Mouse (Mus musculus) limb, embryonic 11.5 days (tissue): ENCODE results near the gene Asb7. TPM values are rescaled to one million over a fixed set of nuclear protein-coding genes. Genes with fewer than 3 reads are reported as not detected.
A peak's percentile ranks its signal among the peaks of the same experiment; 100 is the strongest.

Source experiments
- ATAC-seq: fragments of 200-750 bp; cut with Nextera tagmentation; 2 replicates; pipeline ENCODE4 v1.8.0; 2017; ENCODE audit warnings: low read depth; ENCODE audit not compliant: insufficient number of reproducible peaks, low FRiP score, low TSS enrichment
- DNase-seq: peaks from one replicate; pipeline ENCODE4 v3.0.0-alpha.2; 2015; ENCODE audit warnings: low spot score
- H3K27ac ChIP-seq: fragments of 300-500 bp; sonication (generic); replicated peaks from 2 replicates; pipeline ENCODE4 v1.5.1; 2014; ENCODE audit warnings: low read depth, mild to moderate bottlenecking, low read length
- H3K27me3 ChIP-seq: fragments of 300-500 bp; sonication (generic); 2 replicates; pipeline ENCODE4 v1.6.1; 2014; ENCODE audit warnings: mild to moderate bottlenecking, low read length, mixed read lengths; ENCODE audit not compliant: control insufficient read depth, insufficient read depth
- H3K36me3 ChIP-seq: fragments of 300-500 bp; sonication (generic); 2 replicates; pipeline ENCODE4 v1.6.1; 2014; ENCODE audit warnings: mild to moderate bottlenecking, low read length, moderate library complexity, mixed read lengths; ENCODE audit not compliant: control insufficient read depth, insufficient read depth
- H3K4me1 ChIP-seq: fragments of 300-500 bp; sonication (generic); 2 replicates; pipeline ENCODE4 v1.6.1; 2014; ENCODE audit warnings: low read length, mixed read lengths; ENCODE audit not compliant: control insufficient read depth, insufficient read depth
- H3K4me2 ChIP-seq: fragments of 300-500 bp; sonication (generic); 2 replicates; pipeline ENCODE4 v1.6.1; 2014; ENCODE audit warnings: low read depth, mild to moderate bottlenecking, moderate library complexity; ENCODE audit not compliant: severe bottlenecking
- H3K4me3 ChIP-seq: fragments of 300-500 bp; sonication (generic); 2 replicates; pipeline ENCODE4 v1.5.1; 2014; ENCODE audit warnings: low read depth, low read length
- H3K9ac ChIP-seq: fragments of 300-500 bp; sonication (generic); 2 replicates; pipeline ENCODE4 v1.6.1; 2014; ENCODE audit warnings: mild to moderate bottlenecking, low read length
- H3K9me3 ChIP-seq: fragments of 300-500 bp; sonication (generic); 2 replicates; pipeline ENCODE4 v1.6.1; 2016; ENCODE audit warnings: low read length; ENCODE audit not compliant: control insufficient read depth
- WGBS: fragments of 180-500 bp; shearing (Covaris S2); extraction: QIAGEN DNeasy Blood & Tissue Kit; methylation state at CpG from one replicate; pipeline ENCODE4 v1.1.7; 2014; 5-methylcytosine and 5-hydroxymethylcytosine counted together
- polyA plus RNA-seq: library from polyadenylated mRNA; unstranded; fragments of >200 nt; fragmentation: Nextera tagmentation; extraction: Ambion mirVana; gene quantifications from 2 replicates; pipeline ENCODE4 v1.2.1, GENCODE M21; 2014

Asb7 gene
- polyA plus RNA-seq, 1 experiment from 2014 or later = 17.7 TPM

GRCm38 (mm10) chr7:66724514-66724913 lies 35.1 kb upstream of the Asb7 start:
- Histone ChIP-seq H3K36me3 (no peaks in the 10 kb centered on the region), H3K4me1 (no peaks in the 10 kb centered on the region), H3K4me2 (no peak overlapping the region), H3K27ac (no peak overlapping the region), H3K9ac (no peak overlapping the region), H3K27me3 (no peaks in the 10 kb centered on the region), H3K9me3 (no peaks in the 10 kb centered on the region), H3K4me3 (no peak overlapping the region)
- no peak for DNase-seq
- 83% methylated on average over 4 of the region's 4 CpGs for WGBS
- no peak for ATAC-seq

- 67% methylated on average over 2 of the region's 2 CpGs for WGBS
- no peak for DNase-seq
- H3K36me3 ChIP-seq = no peaks in the 10 kb centered on the region
Observed at GRCm38 (mm10) chr7:66711166-66711565, 21.8 kb upstream of the Asb7 start.

GRCm38 (mm10) chr7:66704631-66705030 lies 15.2 kb upstream of the Asb7 start:
- no peak for ATAC-seq
- H3K27ac ChIP-seq = no peak overlapping the region
- DNase-seq = no peak
- WGBS = 92% methylated on average over 3 of the region's 3 CpGs
- H3K36me3 ChIP-seq = no peaks in the 10 kb centered on the region; the same call in 1 of the 2 replicates
- no peaks in the 10 kb centered on the region for H3K4me1 ChIP-seq
- H3K4me3 ChIP-seq = no peak overlapping the region
- no peak overlapping the region for H3K4me2 ChIP-seq
- no peaks in the 10 kb centered on the region for H3K9me3 ChIP-seq
- no peaks in the 10 kb centered on the region for H3K27me3 ChIP-seq
- H3K9ac ChIP-seq = no peak overlapping the region

More at GRCm38 (mm10) chr7:66711166-66711565, 21.8 kb upstream of the Asb7 start:
- Histone ChIP-seq H3K4me3 (no peak overlapping the region), H3K9ac (no peak overlapping the region), H3K4me1 (no peaks in the 10 kb centered on the region), H3K4me2 (no peak overlapping the region), H3K9me3 (no peaks in the 10 kb centered on the region), H3K27me3 (no peaks in the 10 kb centered on the region), H3K27ac (no peak overlapping the region)
- ATAC-seq = no peak

GRCm38 (mm10) chr7:66702721-66703120 lies 13.3 kb upstream of the Asb7 start:
- DNase-seq (no peak), ATAC-seq (no peak)
- Histone ChIP-seq H3K9me3 (no peaks in the 10 kb centered on the region), H3K9ac (no peak overlapping the region), H3K27me3 (no peaks in the 10 kb centered on the region), H3K36me3 (no peaks in the 10 kb centered on the region; the same call in 1 of the 2 replicates), H3K27ac (no peak overlapping the region), H3K4me3 (no peak overlapping the region), H3K4me1 (no peaks in the 10 kb centered on the region), H3K4me2 (no peak overlapping the region)
- 91% methylated on average over 7 of the region's 7 CpGs for WGBS

GRCm38 (mm10) chr7:66694467-66694866 lies 5.1 kb upstream of the Asb7 start:
- H3K9me3 ChIP-seq = no peaks in the 10 kb centered on the region
- no peaks in the 10 kb centered on the region for H3K36me3 ChIP-seq
- WGBS = 87% methylated on average over 7 of the region's 7 CpGs
- no peak overlapping the region for H3K9ac ChIP-seq
- H3K4me3 ChIP-seq = no peak overlapping the region
- H3K27me3 ChIP-seq = no peaks in the 10 kb centered on the region
- ATAC-seq = no peak
- no peak overlapping the region for H3K27ac ChIP-seq
- no peaks in the 10 kb centered on the region for H3K4me1 ChIP-seq
- H3K4me2 ChIP-seq = no peak overlapping the region
- no peak for DNase-seq

- WGBS = under 1% methylated on average over 50 of the region's 52 CpGs
- Histone ChIP-seq H3K4me2 (peak within 1 kb of the TSS; percentile 56), H3K36me3 (no peaks in the 10 kb centered on the region), H3K27me3 (no peaks in the 10 kb centered on the region), H3K4me3 (peak within 1 kb of the TSS; percentile 73), H3K9ac (peak within 1 kb of the TSS; percentile 59), H3K4me1 (no peaks in the 10 kb centered on the region; the same call in 1 of the 2 replicates), H3K9me3 (no peaks in the 10 kb centered on the region), H3K27ac (peak within 1 kb of the TSS; percentile 16; the same call in 1 of the 2 replicates)
- peak; percentile 98 for DNase-seq
- ATAC-seq = peak; percentile 100
Observed at GRCm38 (mm10) chr7:66689620-66690360, 394 bp upstream of the Asb7 start, which contains the start of gene Lins1. TSS of gene Lins1 (plus strand) at chr7:66689889.

- ATAC-seq (no peak), DNase-seq (no peak)
- Histone ChIP-seq H3K4me3 (peak overlapping the region; percentile 73), H3K27ac (no peak overlapping the region), H3K9me3 (no peaks in the 10 kb centered on the region), H3K9ac (peak overlapping the region; percentile 59), H3K4me1 (no peaks in the 10 kb centered on the region; the same call in 1 of the 2 replicates), H3K27me3 (no peaks in the 10 kb centered on the region), H3K4me2 (peak overlapping the region; percentile 56), H3K36me3 (no peaks in the 10 kb centered on the region; the same call in 1 of the 2 replicates)
- 0% methylated on average over 5 of the region's 5 CpGs for WGBS
Observed at GRCm38 (mm10) chr7:66688721-66689120, 675 bp downstream of the Asb7 start.

- Histone ChIP-seq H3K9ac (no peak overlapping the region), H3K27ac (no peak overlapping the region), H3K4me2 (no peak overlapping the region), H3K4me3 (no peak overlapping the region), H3K4me1 (no peaks in the 10 kb centered on the region), H3K9me3 (no peaks in the 10 kb centered on the region), H3K27me3 (no peaks in the 10 kb centered on the region), H3K36me3 (peaks cover 18% of the 10 kb centered on the region)
- no peak for ATAC-seq
- DNase-seq = no peak
- 93% methylated on average over 5 of the region's 5 CpGs for WGBS
Observed at GRCm38 (mm10) chr7:66682119-66682863, 7.1 kb downstream of the Asb7 start.
